Mouse (Mus musculus): ENCODE results near the gene Ctbp2.

GRCm38 (mm10) chr7:133132702-133133101 lies 8.5 kb upstream of the Ctbp2 start:
- TF ChIP-seq POLR2AphosphoS2 (IDR thresholded peaks at IDR 0.05; ENCODE audit: low read length) (no peak), CTCF (IDR thresholded peaks at IDR 0.05 in 2 of 3, conservative IDR thresholded peaks at IDR 0.05 in 1 of 3; ENCODE audit: control insufficient read depth in 1 of 3, insufficient read depth in 1 of 3, low read depth in 2 of 3, low read length in 3 of 3, poor library complexity in 1 of 3, severe bottlenecking in 1 of 3) (no peak), MAX (IDR thresholded peaks at IDR 0.05; ENCODE audit: low read length) (no peak), JUND (IDR thresholded peaks at IDR 0.05; ENCODE audit: low read depth, low read length) (no peak), USF1 (IDR thresholded peaks at IDR 0.05; ENCODE audit: low read depth, low read length) (no peak), POLR2A (IDR thresholded peaks at IDR 0.05; ENCODE audit: control insufficient read depth in 1 of 2, insufficient read depth in 1 of 2, low read depth in 1 of 2, low read length in 2 of 2, poor library complexity in 1 of 2) (no peak)
